Mouse (Mus musculus) inflammation-experienced regulatory T-cells (primary cell): Measurements from ENCODE around the gene Atrn. TPM values are rescaled to one million over a fixed set of nuclear protein-coding genes. Genes with fewer than 3 reads are reported as not detected.

Source experiments
- polyA plus RNA-seq, 2 experiments: library from polyadenylated mRNA; unstranded; fragments of 100-300 nt; shearing (Covaris generic); gene quantifications; one replicate each; pipeline ENCODE4 v1.2.1; 2017

The Atrn gene
- polyA plus RNA-seq: 10 to 100 TPM; 11.6 to 14.9 TPM

GRCm38 (mm10) chr2:130905751-130906583 lies at the start of gene Atrn, which contains the start of gene 4930402H24Rik:
TSS of gene Atrn (plus strand) at chr2:130906495.
TSS of gene 4930402H24Rik (minus strand) at chr2:130906406.

GRCm38 (mm10) chr2:131042988-131043387 lies 136.7 kb downstream of the Atrn start, which contains the start of gene Gfra4:
TSS of gene Gfra4 (minus strand) at chr2:131043088.

GRCm38 (mm10) chr2:131063404-131063864 lies 157.1 kb downstream of the Atrn start, which contains the start of gene Adam33:
TSS of gene Adam33 (minus strand) at chr2:131063814.

Other genes with a start within 250 kb of the Atrn start
- 100 to 1,000 TPM; 141 to 159 TPM for gene Ddrgk1, start 241.8 kb upstream of the Atrn start, polyA plus RNA-seq
- gene Itpa, start 238.9 kb upstream of the Atrn start, polyA plus RNA-seq: 10 to 100 TPM; 40.0 to 41.0 TPM
- under 1 TPM; 0.08 to 0.48 TPM for gene Slc4a11, start 209.0 kb upstream of the Atrn start, polyA plus RNA-seq
- 10 to 100 TPM; 16.3 to 18.9 TPM for gene 4930402H24Rik, start 89 bp upstream of the Atrn start, polyA plus RNA-seq
- 1 to 10 TPM in 1 of 2 experiments, not detected in 1; 1.5 TPM for gene Gfra4, start 136.6 kb downstream of the Atrn start, polyA plus RNA-seq
- gene Adam33, start 157.3 kb downstream of the Atrn start, polyA plus RNA-seq: 1 to 10 TPM in 1 of 2 experiments, under 1 TPM in 1; 0.89 to 2.1 TPM
- gene Siglec1, start 180.3 kb downstream of the Atrn start, polyA plus RNA-seq: 1 to 10 TPM in 1 of 2 experiments, under 1 TPM in 1; 0.18 to 2.0 TPM
- gene Hspa12b, start 220.8 kb downstream of the Atrn start, polyA plus RNA-seq: under 1 TPM; 0.13 to 0.92 TPM
- not detected for gene Gm11037, start 227.0 kb downstream of the Atrn start, polyA plus RNA-seq